Mouse (Mus musculus) erythroid progenitor cell, adult 5-6 weeks (primary cell): ENCODE measurements around the gene Gas2l1. TPM values are rescaled to one million over a fixed set of nuclear protein-coding genes. Genes with fewer than 3 reads are reported as not detected.
A peak's percentile ranks its signal among the peaks of the same experiment; 100 is the strongest.

Experiments used
- ATAC-seq: replicated peaks from 2 replicates; pipeline ENCODE4 v1.8.0; 2016; ENCODE audit warnings: moderate number of reproducible peaks, mild to moderate bottlenecking, moderate TSS enrichment, inconsistent platforms; ENCODE audit not compliant: poor library complexity, low FRiP score, severe bottlenecking
- total RNA-seq, 2 experiments: library from RNA; stranded (forward) in 1 of 2; stranded (reverse) in 1 of 2; fragments of 150-400 nt in 1 of 2; fragments of 186-747, 209-891 nt in 1 of 2; gene quantifications; 2 replicates each; pipeline versions ENCODE4 v1.2.3 to v1.2.4; 2015 to 2017; ENCODE audit warnings: low replicate concordance in 2 of 2

Gas2l1 gene
- total RNA-seq, 2 experiments from 2014 or later, result 0.42 TPM; not detected in 1

DNA sequence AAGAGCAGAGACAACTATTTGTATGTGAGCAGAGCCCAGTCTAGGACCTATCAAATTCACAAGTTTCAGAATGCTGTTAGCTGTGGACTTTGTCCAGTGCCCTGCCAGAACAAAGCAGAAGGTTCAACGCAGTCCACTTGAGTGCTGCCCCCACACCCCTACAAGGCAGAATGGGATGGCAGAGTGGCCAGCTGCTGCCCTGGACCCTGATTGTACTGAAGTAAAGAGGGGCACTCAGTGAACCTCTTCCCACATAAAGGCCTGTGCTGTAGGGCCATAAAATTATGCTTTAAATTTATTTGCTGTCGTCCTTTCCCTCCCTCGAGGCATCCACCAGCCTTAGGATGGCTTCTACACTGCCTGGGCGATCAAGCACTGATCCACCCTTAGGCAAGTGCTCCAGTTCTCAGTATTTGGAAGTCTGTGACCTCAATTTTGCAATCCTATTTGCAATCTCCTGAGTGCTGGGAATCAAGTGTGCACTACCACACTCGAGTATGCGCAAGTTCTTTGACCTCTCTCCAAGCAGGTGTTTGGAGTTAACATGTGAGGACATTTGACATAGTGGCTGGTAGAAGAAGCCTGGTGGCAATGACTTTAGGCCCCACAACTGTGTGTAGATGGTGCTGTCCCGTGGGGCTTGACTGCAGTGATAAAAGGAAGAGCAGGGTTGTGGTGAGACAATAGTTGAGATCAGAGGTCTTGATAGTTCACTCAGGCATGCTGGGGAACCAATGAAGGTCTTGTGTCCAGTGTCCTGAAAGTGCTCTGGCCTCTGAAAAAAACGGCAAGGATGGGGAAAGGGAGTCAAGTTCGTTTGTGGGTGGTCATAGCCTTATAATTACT, 3.2 kb upstream of the Gas2l1 start:
- ATAC-seq, result no peak

DNA sequence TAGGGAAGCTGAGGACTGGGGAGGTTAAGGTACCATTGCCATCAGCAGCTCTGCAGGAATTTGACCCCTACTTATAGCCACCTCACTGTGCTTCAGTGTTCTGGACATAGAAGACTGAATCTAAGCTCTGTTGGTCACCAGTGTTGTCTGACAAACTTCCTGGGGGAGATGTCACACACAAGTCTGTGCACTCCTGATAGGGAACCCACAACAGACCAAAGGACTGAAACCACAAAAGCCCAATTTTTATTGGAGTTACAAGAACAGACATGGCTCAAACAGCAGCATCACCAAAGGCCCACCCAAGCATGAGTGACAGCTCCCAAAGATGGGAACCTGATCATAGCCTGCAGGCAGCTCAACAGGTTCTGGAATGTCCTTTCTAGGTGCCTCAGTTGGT, 1.9 kb upstream of the Gas2l1 start:
- ATAC-seq, result no peak

DNA sequence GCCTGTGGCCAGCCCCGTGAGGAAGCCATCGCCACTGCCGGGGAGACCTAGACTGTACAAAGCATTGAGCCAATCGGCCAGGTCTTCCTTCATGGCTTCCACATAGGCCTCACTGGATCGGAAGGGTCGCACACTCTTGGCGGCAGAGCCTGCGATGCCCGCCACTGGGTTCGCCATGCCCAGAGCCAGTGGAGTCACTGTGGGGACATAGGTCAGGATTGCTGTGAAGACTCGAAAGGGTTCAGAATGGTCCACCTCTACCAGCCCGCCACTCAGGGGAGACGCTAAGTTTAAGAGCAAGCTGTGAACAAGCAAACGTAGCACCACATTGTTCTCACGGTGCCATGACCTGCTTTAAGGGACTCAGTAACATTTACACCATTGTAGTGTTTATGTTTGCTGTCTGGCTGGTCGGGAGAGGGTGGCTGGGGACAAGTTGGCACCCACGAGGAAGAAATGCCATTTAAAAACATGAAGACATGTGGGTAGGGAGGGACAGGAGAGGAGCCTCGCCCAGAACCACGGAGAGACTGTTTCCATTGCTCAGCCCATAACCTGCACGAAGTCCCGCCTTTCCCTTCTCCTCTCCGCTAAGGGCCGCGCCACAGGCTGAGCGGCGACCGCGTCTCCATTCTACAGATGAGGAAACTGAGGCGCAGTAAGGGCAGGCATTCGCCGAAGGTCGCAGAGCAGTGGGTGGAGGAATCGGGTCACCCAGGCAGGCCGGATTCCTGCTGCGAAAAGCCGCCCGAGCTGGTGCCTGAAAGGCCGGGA, 658 bp downstream of the Gas2l1 start:
- ATAC-seq, result no peak

DNA sequence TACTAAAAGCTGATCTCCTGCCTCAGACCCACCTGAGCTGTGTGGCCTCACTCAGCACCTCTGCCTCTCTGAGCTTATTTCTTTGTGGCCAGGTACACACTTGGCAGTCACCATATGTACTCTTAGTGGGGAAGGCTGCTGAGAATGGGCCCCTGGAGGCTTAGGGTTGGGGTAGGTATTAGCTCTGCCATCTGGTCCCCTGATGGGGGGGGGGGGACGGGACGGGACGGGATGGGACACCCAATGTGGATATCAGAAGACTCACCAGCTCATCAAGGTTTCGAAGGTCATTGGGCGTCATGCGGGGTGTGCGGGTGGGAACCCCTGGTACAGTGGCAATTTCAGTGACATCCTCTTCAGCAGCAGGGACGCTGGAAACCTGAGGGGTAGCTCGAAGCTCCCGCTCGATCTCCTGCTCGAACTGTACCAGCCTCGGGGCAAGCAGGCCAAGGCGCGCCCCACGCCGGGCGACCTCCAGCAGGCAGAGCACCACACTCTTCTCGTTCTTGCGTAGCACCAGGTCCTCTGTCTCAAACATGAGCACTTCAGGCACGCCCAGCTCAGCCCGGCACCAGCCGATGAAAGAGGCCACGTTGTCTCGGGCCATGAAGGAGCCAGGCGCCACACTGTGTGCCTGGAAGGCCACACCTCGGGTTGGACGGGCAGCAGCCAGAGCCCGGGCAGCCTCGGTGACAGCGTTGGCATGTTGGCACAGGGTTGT, 1.4 kb downstream of the Gas2l1 start:
- no peak for ATAC-seq

DNA sequence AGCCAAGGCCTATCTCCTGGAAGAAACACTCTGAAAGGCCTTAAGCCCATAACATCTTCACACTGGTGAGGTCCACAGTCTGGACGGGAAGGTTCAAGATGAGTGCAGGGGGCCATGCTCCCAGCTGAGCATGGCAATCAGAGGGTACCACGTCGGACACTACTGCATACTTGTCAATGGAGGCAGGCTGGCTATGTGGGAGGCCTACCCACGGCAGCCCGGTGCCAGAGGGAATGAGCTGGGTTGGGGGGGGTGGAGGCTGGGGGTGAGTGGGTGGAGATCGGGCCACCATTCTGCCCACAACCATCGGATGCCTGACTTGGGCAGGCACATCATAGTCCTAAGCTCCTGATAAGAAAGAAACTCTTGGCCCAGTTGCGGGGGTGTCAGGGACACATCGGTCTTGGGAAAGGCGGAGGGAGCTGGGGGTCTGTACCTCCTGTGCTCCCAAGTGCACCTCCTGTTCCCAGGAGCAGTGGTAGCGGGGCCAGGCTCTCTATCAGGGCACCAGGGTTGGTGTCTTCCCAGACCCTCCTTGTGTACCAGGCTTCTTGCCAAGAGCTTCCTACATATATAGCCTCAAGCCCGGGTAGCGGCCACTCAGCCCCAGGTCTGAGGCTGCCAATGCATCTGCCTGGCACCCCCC, 2.1 kb downstream of the Gas2l1 start:
- ATAC-seq, result no peak

DNA sequence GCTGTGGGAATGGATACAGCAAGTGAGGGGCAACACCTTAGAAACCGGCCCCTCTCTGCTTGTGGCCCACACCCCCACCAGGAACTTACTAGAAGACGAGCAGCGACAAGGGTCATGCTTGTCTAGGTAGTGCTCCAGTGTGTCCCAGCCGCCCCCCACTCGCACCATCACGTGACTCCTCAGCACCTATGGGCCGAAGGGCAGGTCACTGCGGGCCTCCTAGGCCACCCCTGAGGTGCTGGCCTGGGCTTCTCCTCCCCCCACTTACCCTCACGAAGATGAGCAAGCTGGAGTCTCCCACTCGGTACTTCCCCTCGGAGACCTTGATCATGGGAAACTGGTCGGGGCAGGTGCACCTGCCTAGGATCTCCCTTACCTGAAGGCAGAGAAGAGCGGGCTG, 2.8 kb downstream of the Gas2l1 start:
- no peak for ATAC-seq

DNA sequence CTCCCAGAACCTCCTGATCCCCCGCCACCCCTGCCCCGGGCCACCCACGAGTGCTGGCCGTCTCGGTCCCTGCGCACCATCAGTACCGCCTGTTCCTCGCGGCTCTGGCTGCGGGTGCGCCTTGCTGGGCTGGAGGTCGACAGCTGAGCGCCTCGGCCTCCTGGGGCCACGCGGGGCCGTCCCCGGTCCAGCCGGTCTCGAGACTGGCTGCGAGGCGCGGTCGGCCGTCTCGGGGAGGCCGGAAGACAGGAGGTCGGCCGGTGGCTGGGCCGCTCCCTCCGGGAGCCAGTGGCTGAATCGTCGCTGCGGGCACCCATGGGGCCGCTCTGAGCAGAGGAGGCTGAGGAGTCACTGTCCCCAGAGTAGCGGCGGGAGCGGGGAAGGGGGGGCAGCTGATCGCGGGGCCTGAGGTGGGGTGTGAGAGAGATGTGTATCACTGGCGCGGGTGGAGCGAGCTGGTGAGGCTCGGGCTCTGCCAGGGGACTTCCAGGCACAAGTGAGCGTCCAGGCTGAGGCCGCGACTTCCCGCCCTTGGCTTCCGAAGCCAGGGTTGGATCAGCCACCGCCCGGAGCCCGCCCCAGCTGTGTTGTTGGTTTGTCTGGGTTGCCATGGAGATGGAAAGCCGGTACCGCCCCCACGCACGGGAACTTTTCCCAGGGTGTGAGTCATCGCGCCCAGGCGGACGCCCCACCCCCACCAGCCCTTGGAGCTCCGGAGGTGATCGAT, 3.6 kb downstream of the Gas2l1 start:
- ATAC-seq, result peak; percentile 20; the same call in 1 of the 2 replicates

DNA sequence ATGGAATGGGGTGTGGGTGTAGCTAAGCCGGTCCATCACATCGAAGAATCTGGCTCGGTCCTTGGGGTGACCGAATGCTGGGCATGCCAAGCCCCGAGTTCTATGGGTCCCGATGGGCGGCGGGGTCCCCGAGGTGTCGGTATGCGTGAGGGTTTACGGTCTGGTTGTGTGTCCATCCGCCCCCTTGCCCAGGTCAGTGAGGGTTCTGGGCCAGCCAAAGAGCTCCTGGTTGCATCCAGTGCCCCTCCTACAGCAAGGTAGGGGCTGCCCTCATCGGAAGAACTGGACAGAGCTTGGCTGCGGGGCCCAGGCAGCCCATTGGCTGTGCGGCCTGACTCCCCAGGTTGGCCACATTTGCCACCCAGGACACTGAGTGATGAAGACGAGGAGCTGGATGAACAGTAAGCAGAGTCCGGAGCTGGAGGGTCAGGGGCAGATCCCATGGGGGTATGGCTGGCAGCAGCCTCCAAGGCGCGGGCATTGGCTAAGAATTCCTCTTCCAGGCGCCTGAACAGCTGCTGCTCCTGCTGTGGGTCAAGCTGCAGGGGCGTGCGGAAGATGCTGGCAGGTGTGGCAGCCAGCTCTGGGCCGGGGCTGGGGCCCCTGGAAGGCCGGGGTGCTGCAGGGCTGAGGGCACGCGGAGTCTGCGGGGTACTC, 4.2 kb downstream of the Gas2l1 start:
- no peak for ATAC-seq

DNA sequence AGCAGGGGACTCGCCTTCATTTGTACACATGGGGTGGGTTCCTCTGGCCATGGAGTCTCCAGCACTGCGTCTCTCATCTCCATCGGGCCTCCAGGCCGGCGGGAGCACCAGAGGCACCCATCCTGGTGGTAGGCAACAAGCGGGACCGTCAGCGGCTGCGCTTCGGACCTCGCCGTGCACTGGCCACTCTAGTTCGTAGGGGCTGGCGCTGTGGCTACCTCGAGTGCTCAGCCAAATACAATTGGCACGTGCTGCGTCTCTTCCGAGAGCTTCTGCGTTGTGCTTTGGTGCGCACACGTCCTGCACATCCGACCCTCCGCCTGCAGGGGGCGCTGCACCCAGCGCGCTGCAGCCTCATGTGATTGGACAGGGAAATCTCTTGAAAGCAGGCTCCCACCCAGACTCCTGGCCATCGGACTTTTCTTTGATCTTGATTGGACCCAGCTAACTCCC, 5.4 kb downstream of the Gas2l1 start:
- ATAC-seq, result no peak

DNA sequence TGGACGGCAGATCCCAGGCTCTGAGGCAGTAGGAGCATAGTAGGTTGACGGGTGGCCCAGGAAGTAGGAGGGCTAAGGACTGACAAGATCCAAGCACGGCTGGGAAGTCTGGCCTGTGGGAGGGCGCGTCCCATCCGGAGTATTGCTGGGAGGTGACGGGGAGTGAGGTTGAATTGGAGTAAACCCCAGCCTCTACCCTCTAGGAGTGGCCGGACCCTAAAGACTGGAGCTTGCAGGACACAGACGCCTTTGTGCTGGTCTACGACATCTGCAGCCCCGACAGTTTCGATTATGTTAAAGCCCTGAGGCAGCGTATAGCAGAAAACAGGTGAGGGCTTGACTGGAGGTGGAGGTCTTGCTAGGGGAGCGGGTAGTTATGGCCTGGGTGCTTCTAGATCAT, 5.9 kb downstream of the Gas2l1 start:
- no peak for ATAC-seq

DNA sequence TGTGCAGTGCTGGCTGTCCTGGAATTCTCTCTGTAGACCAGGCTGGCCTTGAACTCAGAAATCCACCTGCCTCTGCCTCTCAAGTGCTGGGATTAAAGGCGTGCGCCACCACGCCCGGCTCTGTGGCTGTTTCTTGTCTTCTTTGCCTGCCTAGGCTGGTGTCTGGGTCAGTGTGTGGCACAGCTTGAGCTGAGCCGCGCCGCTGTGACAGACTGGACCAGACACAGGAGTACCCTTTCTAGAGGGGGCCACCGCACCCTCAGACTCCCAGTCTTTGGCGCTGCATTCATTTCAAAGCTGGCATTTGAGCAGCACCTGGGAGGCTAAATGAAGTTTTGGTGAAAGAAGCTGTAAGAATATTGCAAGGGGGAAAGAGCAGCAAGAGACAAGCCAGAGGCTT, 6.3 kb downstream of the Gas2l1 start:
- ATAC-seq, result no peak

DNA sequence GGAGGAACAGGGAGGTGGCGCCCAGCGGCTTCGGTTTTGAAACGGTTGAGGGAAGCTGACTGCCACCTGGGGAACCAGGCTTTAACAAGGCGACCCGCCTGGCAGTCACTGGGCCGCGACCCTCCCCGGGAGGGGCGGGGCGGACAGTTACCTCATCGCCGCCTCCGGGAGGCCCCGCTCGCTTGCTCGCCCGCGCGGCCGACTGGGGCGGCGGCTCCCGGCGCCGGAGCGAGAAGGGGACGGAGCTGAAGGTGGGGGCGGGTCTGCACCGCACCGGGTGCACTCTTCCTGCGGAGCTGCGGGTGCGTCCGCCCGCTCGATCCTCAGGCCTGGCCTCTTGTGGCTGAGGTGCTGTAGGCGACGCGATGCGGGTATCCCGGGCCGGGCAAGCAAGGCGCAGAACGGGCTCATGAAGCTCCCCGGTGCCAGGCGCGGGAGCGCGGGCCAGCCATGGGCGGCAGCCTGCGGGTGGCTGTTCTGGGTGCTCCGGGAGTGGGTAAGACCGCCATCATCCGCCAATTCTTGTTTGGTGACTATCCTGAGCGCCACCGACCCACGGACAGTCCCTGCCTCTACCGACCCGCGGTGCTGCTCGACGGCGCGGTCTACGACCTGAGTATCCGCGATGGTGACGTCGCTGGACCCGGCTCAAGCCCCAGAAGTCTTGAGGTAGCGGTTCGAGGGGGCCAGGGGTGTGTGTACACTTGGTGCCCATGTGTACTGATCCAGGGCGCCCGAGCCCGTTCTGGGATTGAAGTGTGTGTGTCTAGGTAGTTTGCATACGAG, 7.1 kb downstream of the Gas2l1 start, which contains the start of gene Rasl10a:
Gene Rasl10a (plus strand): TSS at position 273 of the 786 bp plus-strand sequence.
- ATAC-seq, result no peak

DNA sequence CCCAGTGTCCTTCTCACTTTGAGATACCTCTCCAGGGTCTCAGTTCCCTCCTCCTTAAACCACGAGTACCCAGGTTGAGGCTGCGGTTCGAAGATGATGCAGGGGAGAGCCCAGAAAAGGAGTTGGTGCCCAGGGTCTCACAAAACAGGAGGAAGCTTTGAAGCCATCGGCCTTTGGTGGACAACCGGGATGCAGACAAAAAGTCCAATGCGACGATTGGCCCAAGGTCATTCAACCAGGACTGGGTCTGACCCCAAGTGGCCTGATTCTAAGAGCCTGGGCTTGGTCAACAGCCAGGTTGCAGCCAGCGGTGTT, 7.6 kb downstream of the Gas2l1 start:
- ATAC-seq, result no peak

DNA sequence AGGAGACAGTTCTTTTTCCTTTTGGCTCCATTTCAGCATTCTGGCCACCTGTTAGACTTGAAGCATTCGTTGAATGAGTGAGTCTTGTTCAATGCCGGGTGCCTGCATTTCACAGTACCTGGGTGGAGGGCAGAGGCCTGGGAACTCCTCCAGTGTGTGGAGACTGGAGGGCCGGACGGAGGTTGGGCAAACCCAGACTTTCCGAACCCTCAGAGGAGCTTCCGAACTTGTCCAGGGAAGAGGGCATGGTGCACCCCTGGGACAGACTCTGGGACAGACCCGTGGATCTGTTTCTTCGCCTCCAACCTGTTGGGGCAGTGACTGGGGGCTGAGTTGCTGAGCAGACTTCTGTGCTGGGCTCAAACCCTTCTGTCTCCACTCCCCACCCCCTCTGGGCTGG, 8.1 kb downstream of the Gas2l1 start:
- ATAC-seq, result no peak

DNA sequence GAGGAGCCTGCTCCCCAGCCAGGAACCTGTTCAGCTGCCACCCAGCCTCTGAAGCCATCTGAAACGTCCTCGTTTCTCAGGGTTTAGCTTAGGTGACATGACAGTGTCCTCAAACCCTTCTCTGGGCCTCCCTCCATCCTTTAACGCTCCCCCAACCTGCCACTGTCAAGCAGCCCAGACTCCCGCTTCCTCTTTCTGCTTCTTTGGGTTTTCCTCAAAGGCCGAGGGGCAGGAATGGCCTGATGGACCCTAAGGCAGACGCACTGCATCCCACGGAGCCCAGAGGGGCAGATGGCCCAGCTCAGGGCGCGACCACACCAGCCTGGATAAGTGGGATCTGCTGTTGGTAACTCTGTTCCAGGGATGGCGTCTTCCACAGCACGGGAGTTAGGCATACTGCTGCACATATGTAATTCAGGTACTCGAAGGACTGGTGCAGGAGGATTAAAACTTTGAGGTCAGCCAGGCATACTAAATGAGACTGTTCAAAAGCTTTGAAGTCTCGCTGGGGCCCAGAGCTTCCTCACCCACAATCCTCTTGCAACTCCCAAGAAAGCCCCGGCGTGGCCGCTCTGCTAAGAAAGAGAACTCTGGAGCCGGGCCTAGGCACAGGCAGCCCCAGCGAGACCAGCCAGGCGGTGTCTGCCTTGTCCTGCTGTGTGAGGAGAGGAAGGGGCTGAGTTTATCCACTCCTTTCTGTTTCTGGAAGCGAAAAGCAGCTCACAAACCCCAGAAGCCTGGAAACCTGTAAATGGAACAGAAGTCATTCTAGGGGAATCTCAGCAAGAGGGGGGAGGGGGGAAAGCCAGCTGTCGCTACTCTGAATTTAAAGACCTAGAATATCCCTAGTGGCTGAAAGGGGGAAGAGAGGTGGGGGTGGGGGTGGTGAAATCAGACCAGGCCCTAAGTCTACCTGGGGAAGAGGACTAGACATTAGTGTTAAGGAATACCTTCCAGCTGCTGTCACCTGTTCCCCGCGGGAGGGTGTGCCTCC, 8.9 kb downstream of the Gas2l1 start:
- ATAC-seq, result no peak

DNA sequence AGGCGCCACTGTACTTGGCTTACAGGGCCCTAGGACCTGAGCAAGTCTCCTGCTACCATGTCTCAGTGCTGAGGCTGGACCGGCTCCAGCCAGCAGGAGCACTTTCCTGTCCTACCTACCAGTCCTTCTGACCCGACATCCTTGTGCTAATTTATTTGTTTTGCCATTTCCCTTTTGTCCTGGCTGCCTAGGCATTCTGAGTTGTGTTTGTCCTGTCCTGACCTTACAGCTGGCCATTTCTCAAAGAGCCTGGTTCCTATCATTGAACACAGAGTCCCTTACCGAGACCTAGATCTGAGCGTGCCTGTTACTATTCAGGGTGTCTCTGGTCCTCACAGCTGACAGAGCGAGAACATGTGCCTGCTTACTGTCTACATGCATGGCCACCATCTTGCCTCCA, 10.3 kb downstream of the Gas2l1 start:
- no peak for ATAC-seq

DNA sequence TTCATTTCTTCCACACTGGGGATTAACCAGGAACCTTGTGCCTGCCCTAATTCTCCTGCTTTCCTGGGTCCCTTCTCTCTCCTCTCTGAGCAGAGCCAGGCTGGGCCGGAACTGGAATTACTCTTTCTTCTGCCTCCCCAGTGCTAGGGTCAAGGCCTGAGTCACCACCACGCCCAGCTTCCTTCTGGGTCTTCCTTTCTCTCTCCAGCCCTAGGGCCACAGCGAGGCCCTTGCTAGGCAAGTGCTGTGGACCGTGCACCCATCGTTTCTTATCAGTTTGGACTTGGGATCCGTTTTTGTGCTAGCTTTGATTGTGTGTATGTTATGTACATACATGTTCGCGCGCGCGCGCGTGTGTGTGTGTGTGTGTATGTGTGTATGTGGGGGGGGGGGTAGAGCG, 11.0 kb downstream of the Gas2l1 start:
- ATAC-seq, result no peak
